Mouse (Mus musculus) heart, adult 2 months (tissue): ENCODE data around the gene Olfm2. TPM values are rescaled to one million over a fixed set of nuclear protein-coding genes. Genes with fewer than 3 reads are reported as not detected.

Experiments used
- DNase-seq, 2 experiments: peaks; one replicate each; pipeline ENCODE4 v3.0.0; 2021
- H3K27ac ChIP-seq: fragments of 200-600 bp; 2 replicates; pipeline ENCODE4 v1.8.1; 2022
- H3K27me3 ChIP-seq: fragments of 200-500 bp; 2 replicates; pipeline ENCODE4 v1.6.1; 2012; ENCODE audit warnings: mild to moderate bottlenecking, low read length, inconsistent platforms, mixed read lengths; ENCODE audit not compliant: control insufficient read depth, insufficient read depth
- H3K36me3 ChIP-seq: fragments of 200-500 bp; 2 replicates; pipeline ENCODE4 v1.6.1; 2012; ENCODE audit warnings: low read length, inconsistent platforms; ENCODE audit not compliant: control insufficient read depth, insufficient read depth
- H3K4me1 ChIP-seq: fragments of 200-500 bp; 2 replicates; pipeline ENCODE4 v1.6.1; 2011; ENCODE audit warnings: low read length; ENCODE audit not compliant: control insufficient read depth, insufficient read depth
- H3K4me3 ChIP-seq: fragments of 200-600 bp; 2 replicates; pipeline ENCODE4 v1.8.1; 2022
- H3K79me2 ChIP-seq: fragments of 200-500 bp; replicated peaks from 2 replicates; pipeline ENCODE4 v1.6.1; 2012; ENCODE audit warnings: mild to moderate bottlenecking, inconsistent platforms, low read length, moderate library complexity, mixed read lengths; ENCODE audit not compliant: control insufficient read depth, insufficient read depth
- H3K9ac ChIP-seq: fragments of 200-500 bp; 2 replicates; pipeline ENCODE4 v1.6.1; 2012; ENCODE audit warnings: low read depth, mild to moderate bottlenecking, control low read depth, inconsistent platforms, low read length, mixed read lengths
- CTCF ChIP-seq: fragments of 200-600 bp; IDR thresholded peaks from 2 replicates; pipeline ENCODE4 v1.8.1; 2022; ENCODE audit warnings: antibody characterized with exemption, mild to moderate bottlenecking, moderate library complexity
- EP300 ChIP-seq: fragments of 200-500 bp; IDR thresholded peaks from 2 replicates; pipeline ENCODE4 v1.6.1; 2011; ENCODE audit warnings: low read depth, low read length, control low read depth; ENCODE audit not compliant: insufficient read depth
- POLR2A ChIP-seq: fragments of 200-500 bp; IDR thresholded peaks from 2 replicates; pipeline ENCODE4 v1.6.1; 2011; ENCODE audit warnings: mild to moderate bottlenecking, low read depth, low read length, control low read depth; ENCODE audit not compliant: insufficient read depth
- WGBS: fragments of 180-500 bp; shearing (Covaris S2); methylation state at CpG from one replicate; pipeline ENCODE4 v1.1.7; 2018; 5-methylcytosine and 5-hydroxymethylcytosine counted together
- intact Hi-C: fragments of 180-260 bp; cut with DNase I; formaldehyde crosslinking; loops from one replicate; pipeline ENCODE4 v1.15.1; 2025
- polyA plus RNA-seq: library from polyadenylated mRNA; depleted of rRNA; stranded (reverse); fragments of >200 nt; gene quantifications from 2 replicates; pipeline ENCODE4 v1.2.3, GENCODE M21; 2012
- total RNA-seq, 2 experiments: library from RNA; stranded (reverse); gene quantifications; 2 replicates each; pipeline ENCODE4 v1.2.3; 2021

Gene Olfm2
- total and polyA plus RNA-seq, 3 experiments, result 0.13 to 0.31 TPM; not detected in 1

GRCm38 (mm10) chr9:20754335-20754734, 8.2 kb upstream of the Olfm2 start:
- Histone ChIP-seq H3K4me3 (no peak overlapping the region), H3K27me3 (no peaks in the 10 kb centered on the region), H3K27ac (no peak overlapping the region), H3K36me3 (no peaks in the 10 kb centered on the region), H3K79me2 (no peaks in the 10 kb centered on the region), H3K9ac (no peak overlapping the region), H3K4me1 (peaks cover 2% of the 10 kb centered on the region)
- intact Hi-C loops, result no loop called here
- no peak for TF ChIP-seq CTCF
- no peak for TF ChIP-seq EP300
- no peak for TF ChIP-seq POLR2A
- DNase-seq, result no peak
- 87% methylated on average over 2 of the region's 2 CpGs for WGBS

- H3K4me3 ChIP-seq, result no peak overlapping the region
- 48% methylated on average over 6 of the region's 6 CpGs for WGBS
- no peak overlapping the region for H3K27ac ChIP-seq
- H3K4me1 ChIP-seq, result no peaks in the 10 kb centered on the region
- H3K36me3 ChIP-seq, result no peaks in the 10 kb centered on the region
- intact Hi-C loops, result no loop called here
- no peak for DNase-seq
- H3K27me3 ChIP-seq, result no peaks in the 10 kb centered on the region
- TF ChIP-seq EP300 (no peak), CTCF (no peak), POLR2A (no peak)
- no peaks in the 10 kb centered on the region for H3K79me2 ChIP-seq
- no peak overlapping the region for H3K9ac ChIP-seq
Observed at GRCm38 (mm10) chr9:20751477-20752029, 5.4 kb upstream of the Olfm2 start.

GRCm38 (mm10) chr9:20749213-20749612, 3.1 kb upstream of the Olfm2 start:
- no peak for TF ChIP-seq POLR2A
- TF ChIP-seq EP300, result no peak
- no peak for TF ChIP-seq CTCF
- Histone ChIP-seq H3K79me2 (no peaks in the 10 kb centered on the region), H3K27me3 (peaks cover 13% of the 10 kb centered on the region; the same call in 1 of the 2 replicates), H3K36me3 (no peaks in the 10 kb centered on the region), H3K9ac (no peak overlapping the region), H3K4me1 (no peaks in the 10 kb centered on the region), H3K4me3 (no peak overlapping the region), H3K27ac (no peak overlapping the region)
- WGBS, result 36% methylated on average over 5 of the region's 5 CpGs
- intact Hi-C loops, result no loop called here
- DNase-seq, result no peak

- Histone ChIP-seq H3K27ac (no peak overlapping the region), H3K27me3 (peaks cover 13% of the 10 kb centered on the region; the same call in 1 of the 2 replicates), H3K9ac (no peak overlapping the region), H3K4me1 (no peaks in the 10 kb centered on the region), H3K36me3 (no peaks in the 10 kb centered on the region), H3K4me3 (no peak overlapping the region), H3K79me2 (no peaks in the 10 kb centered on the region)
- intact Hi-C loops, result no loop called here
- TF ChIP-seq CTCF (no peak), POLR2A (no peak), EP300 (no peak)
- no peak for DNase-seq
- WGBS, result 68% methylated on average over 3 of the region's 3 CpGs
Observed at GRCm38 (mm10) chr9:20748540-20748939, 2.4 kb upstream of the Olfm2 start.

- no peaks in the 10 kb centered on the region for H3K36me3 ChIP-seq
- H3K4me3 ChIP-seq, result no peak overlapping the region
- H3K27ac ChIP-seq, result no peak overlapping the region
- no peak for TF ChIP-seq POLR2A
- H3K79me2 ChIP-seq, result no peaks in the 10 kb centered on the region
- DNase-seq, result no peak
- intact Hi-C loops, result no loop called here
- H3K9ac ChIP-seq, result no peak overlapping the region
- peaks cover 13% of the 10 kb centered on the region; the same call in 1 of the 2 replicates for H3K27me3 ChIP-seq
- 7% methylated on average over 3 of the region's 3 CpGs for WGBS
- H3K4me1 ChIP-seq, result no peaks in the 10 kb centered on the region
Observed at GRCm38 (mm10) chr9:20747682-20748081, 1.5 kb upstream of the Olfm2 start.

GRCm38 (mm10) chr9:20745129-20745966, 801 bp downstream of the Olfm2 start:
- no peaks in the 10 kb centered on the region for H3K36me3 ChIP-seq
- no peak for TF ChIP-seq CTCF
- no peak for TF ChIP-seq POLR2A
- no peak for TF ChIP-seq EP300
- no peak overlapping the region for H3K27ac ChIP-seq
- WGBS, result 20% methylated on average over 17 of the region's 17 CpGs
- no peak for DNase-seq
- no peak overlapping the region for H3K4me3 ChIP-seq
- no peak overlapping the region for H3K9ac ChIP-seq
- intact Hi-C loops, result no loop called here
- H3K79me2 ChIP-seq, result no peaks in the 10 kb centered on the region
- peaks cover 13% of the 10 kb centered on the region; the same call in 1 of the 2 replicates for H3K27me3 ChIP-seq
- H3K4me1 ChIP-seq, result peaks cover 1% of the 10 kb centered on the region
